Mouse (Mus musculus) thymus, adult 2 months (tissue): ENCODE results near the gene Il1rn.

Experiments
- CTCF ChIP-seq: fragments of 200-500 bp; IDR thresholded peaks from 2 replicates; pipeline ENCODE4 v1.5.1; 2012; ENCODE audit warnings: mild to moderate bottlenecking, control low read depth, low read length, moderate library complexity, borderline replicate concordance; ENCODE audit not compliant: control insufficient read depth, poor library complexity, insufficient read depth; ENCODE audit errors: extremely low read depth
- POLR2A ChIP-seq: fragments of 200-500 bp; IDR thresholded peaks from 2 replicates; pipeline ENCODE4 v1.6.1; 2012; ENCODE audit warnings: mild to moderate bottlenecking, low read length, control low read depth, moderate library complexity; ENCODE audit not compliant: control insufficient read depth, poor library complexity, insufficient read depth; ENCODE audit errors: extremely low read depth

- TF ChIP-seq POLR2A (no peak), CTCF (no peak)
These were observed 22.7 kb downstream of the Il1rn start for GRCm38 (mm10) chr2:24359347-24359746.
